Mouse (Mus musculus) midbrain, embryonic 10.5 days (tissue): ENCODE measurements around the gene Psmf1. TPM values are rescaled to one million over a fixed set of nuclear protein-coding genes. Genes with fewer than 3 reads are reported as not detected.

ENCODE experiments used
- DNase-seq: peaks from one replicate; pipeline ENCODE4 v3.0.0-alpha.2; 2017; ENCODE audit warnings: low spot score
- H3K27ac ChIP-seq: fragments of 300-500 bp; sonication (generic); replicated peaks from 2 replicates; pipeline ENCODE4 v1.5.1; 2016; ENCODE audit warnings: mild to moderate bottlenecking
- H3K27me3 ChIP-seq: fragments of 300-500 bp; sonication (generic); 2 replicates; pipeline ENCODE4 v1.6.1; 2016; ENCODE audit warnings: low read depth, mild to moderate bottlenecking; ENCODE audit not compliant: poor library complexity, severe bottlenecking
- H3K36me3 ChIP-seq: fragments of 300-500 bp; sonication (generic); 2 replicates; pipeline ENCODE4 v1.6.1; 2016; ENCODE audit warnings: mild to moderate bottlenecking, moderate library complexity
- H3K4me1 ChIP-seq: fragments of 300-500 bp; sonication (generic); 2 replicates; pipeline ENCODE4 v1.6.1; 2016
- H3K4me3 ChIP-seq: fragments of 300-500 bp; sonication (generic); 2 replicates; pipeline ENCODE4 v1.5.1; 2016; ENCODE audit warnings: mild to moderate bottlenecking, moderate library complexity
- H3K9me3 ChIP-seq: fragments of 300-500 bp; sonication (generic); replicated peaks from 2 replicates; pipeline ENCODE4 v1.6.1; 2016; ENCODE audit warnings: mild to moderate bottlenecking
- WGBS: fragments of 180-500 bp; shearing (Covaris S2); methylation state at CpG from one replicate; pipeline ENCODE4 v1.1.7; 2016; 5-methylcytosine and 5-hydroxymethylcytosine counted together
- polyA plus RNA-seq: library from polyadenylated mRNA; unstranded; fragments of >200 nt; fragmentation: Nextera tagmentation; extraction: Ambion mirVana; gene quantifications from 2 replicates; pipeline ENCODE4 v1.2.1, GENCODE M21; 2016

Gene Psmf1
- 47.8 and 52.6 TPM in 2 replicates for polyA plus RNA-seq

DNA sequence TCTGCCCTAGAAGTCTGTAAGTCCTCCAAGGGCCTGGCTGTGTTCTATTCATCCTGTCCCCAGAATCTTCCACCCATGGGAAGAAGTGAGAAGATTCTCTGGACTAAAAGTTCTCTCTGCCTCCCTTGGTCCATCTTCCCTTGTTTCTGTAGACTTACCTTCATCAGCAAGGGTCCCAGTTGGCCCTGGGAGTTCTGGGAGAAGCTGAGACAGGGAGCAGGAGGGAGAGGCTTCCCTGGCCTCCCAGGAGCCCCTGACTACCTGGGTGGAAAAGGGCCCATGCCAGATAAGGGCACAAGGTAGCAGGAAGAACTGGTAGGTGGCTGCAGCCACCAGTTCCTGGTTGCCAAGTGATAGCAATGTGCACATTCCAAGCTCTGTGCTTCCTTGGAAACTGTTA, at the start of gene Psmf1:
Psmf1 (minus strand) TSS at position 342 of the 400 bp plus-strand sequence.
- H3K27me3 ChIP-seq, result peaks cover 27% of the 10 kb centered on the region
- DNase-seq, result no peak
- peaks cover 30% of the 10 kb centered on the region for H3K4me1 ChIP-seq
- H3K4me3 ChIP-seq, result no peak within 1 kb of the TSS
- H3K9me3 ChIP-seq, result no peaks in the 10 kb centered on the region
- H3K36me3 ChIP-seq, result no peaks in the 10 kb centered on the region
- no peak within 1 kb of the TSS for H3K27ac ChIP-seq

- no peak overlapping the region for H3K4me3 ChIP-seq
- H3K36me3 ChIP-seq, result no peaks in the 10 kb centered on the region
- 0 out of 2 replicates have a peak, but pooled peaks cover 3% of the 10 kb centered on the region for H3K9me3 ChIP-seq
- WGBS, result 73% methylated on average over 5 of the region's 5 CpGs
- H3K27me3 ChIP-seq, result no peaks in the 10 kb centered on the region
- no peak overlapping the region for H3K27ac ChIP-seq
- no peaks in the 10 kb centered on the region for H3K4me1 ChIP-seq
- DNase-seq, result no peak
These were observed 47.2 kb upstream of the Psmf1 start for GRCm38 (mm10) chr2:151791156-151791555.

DNA sequence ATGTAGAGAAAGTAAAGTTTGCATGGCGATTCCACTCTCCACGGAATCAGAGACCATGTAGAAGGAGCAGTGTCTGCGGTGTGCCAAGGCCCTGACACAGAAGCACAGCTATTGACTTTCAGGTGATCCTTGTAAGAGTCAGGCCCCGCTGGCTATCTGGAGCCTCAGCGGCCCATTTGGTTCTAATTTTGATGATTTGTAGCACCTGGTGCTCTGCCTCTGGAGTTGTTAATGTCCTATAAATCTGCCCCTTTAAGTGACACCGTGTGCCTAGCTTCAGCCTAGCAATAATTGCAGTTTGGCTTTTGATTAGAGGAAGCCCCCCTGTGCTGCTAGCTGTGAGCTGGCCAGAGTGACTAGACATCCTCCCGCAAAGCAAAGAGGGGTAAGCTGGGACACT, 46.2 kb upstream of the Psmf1 start:
- WGBS, result 73% methylated on average over 7 of the region's 7 CpGs
- Histone ChIP-seq H3K27me3 (no peaks in the 10 kb centered on the region), H3K4me1 (no peaks in the 10 kb centered on the region), H3K27ac (no peak overlapping the region), H3K4me3 (no peak overlapping the region), H3K9me3 (0 out of 2 replicates have a peak, but pooled peaks cover 3% of the 10 kb centered on the region), H3K36me3 (no peaks in the 10 kb centered on the region)
- no peak for DNase-seq

DNA sequence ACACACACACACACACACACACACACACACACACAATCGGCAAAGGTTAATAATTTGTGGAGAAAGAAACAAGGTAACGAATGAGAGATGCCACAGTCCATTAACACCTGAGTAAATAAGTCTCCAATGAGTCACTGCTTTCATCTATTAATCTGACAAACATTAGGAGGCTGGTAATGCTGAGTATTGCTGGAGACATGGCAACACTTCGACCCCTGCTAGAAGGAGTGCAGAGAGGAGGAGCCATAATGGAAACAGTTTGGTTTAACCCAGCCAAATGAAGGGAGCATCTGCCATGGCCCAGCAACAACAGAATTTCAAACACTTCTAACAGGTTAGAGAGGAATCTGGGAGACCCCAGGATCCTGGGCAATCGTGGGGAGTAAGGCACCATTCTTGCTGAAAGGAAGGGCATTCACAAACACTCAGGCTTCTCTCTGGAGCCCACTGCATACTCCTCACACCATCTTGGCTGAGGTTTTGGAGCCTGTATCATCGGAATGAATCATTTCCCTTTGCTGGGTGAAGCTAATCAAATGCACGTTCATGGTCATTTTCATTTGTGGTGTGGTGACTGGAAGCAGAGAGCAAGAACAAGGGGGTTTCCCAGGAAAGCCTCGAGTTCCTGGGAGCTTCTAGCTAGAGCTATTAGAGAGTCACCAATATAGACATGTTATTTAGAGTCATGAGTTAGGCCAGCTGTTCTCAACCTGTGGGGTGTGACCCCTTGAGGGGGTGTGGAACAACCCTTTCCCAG, 44.4 kb upstream of the Psmf1 start:
- 0 out of 2 replicates have a peak, but pooled peaks cover under 1% of the 10 kb centered on the region for H3K9me3 ChIP-seq
- H3K36me3 ChIP-seq, result no peaks in the 10 kb centered on the region
- 86% methylated on average over 7 of the region's 7 CpGs for WGBS

DNA sequence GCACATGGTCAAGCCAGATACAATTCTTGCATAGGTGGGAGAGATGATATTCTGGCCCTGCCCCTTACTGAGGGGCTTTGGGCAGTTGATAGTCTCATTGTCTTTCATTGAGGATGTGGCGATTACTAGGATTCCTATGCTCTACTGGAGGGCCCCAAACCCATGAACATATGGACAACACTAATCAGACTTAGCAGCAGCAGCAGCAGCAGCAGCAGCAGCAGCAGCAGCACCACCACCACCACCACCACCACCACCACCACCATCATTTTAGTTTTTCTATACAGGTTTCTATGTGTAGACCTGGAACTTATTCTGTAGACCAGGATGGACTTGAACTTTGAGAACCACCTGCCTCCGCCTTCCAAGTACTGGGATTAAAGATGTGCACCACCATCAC, 39.5 kb upstream of the Psmf1 start:
- WGBS, result 88% methylated on average over 2 of the region's 2 CpGs
- no peak for DNase-seq

More for the DNA sequence above, 44.4 kb upstream of the Psmf1 start:
- Histone ChIP-seq H3K27ac (no peak overlapping the region), H3K27me3 (no peaks in the 10 kb centered on the region), H3K4me3 (no peak overlapping the region), H3K4me1 (no peaks in the 10 kb centered on the region)
- no peak for DNase-seq

DNA sequence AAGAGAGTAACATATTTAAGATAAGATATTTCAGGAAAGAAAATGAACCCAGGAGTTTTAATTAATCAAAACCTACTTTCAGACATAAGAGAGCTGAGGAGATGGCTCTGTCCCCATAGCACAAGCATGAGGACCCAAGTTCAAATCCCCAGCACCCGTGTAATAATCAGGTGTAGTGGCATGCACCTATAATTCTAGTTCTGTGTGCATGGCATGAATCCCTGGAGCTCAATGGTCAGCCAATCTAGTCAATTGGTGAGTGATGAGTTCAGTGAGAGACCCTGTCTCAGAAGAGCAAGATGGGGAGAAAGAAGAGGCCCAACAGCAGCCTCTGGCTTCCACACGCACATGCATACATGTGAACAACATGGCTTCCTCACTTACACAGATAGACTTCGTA, 33.4 kb upstream of the Psmf1 start:
- no peak for DNase-seq
- no peak overlapping the region for H3K4me3 ChIP-seq
- peaks cover 7% of the 10 kb centered on the region for H3K4me1 ChIP-seq
- WGBS, result 89% methylated on average over 3 of the region's 3 CpGs
- H3K36me3 ChIP-seq, result no peaks in the 10 kb centered on the region
- peaks cover 22% of the 10 kb centered on the region; the same call in 1 of the 2 replicates for H3K27me3 ChIP-seq
- no peak overlapping the region for H3K27ac ChIP-seq
- H3K9me3 ChIP-seq, result no peaks in the 10 kb centered on the region

More for the DNA sequence above, 39.5 kb upstream of the Psmf1 start:
- Histone ChIP-seq H3K36me3 (no peaks in the 10 kb centered on the region), H3K27me3 (no peaks in the 10 kb centered on the region), H3K4me1 (no peaks in the 10 kb centered on the region), H3K9me3 (peaks cover 4% of the 10 kb centered on the region; the same call in 1 of the 2 replicates), H3K4me3 (no peak overlapping the region), H3K27ac (no peak overlapping the region)

GRCm38 (mm10) chr2:151773476-151773875, 29.5 kb upstream of the Psmf1 start:
- 93% methylated on average over 8 of the region's 8 CpGs for WGBS
- H3K4me3 ChIP-seq, result no peak overlapping the region
- peaks cover 22% of the 10 kb centered on the region; the same call in 1 of the 2 replicates for H3K27me3 ChIP-seq
- no peak overlapping the region for H3K27ac ChIP-seq
- DNase-seq, result no peak
- H3K4me1 ChIP-seq, result peaks cover 7% of the 10 kb centered on the region
- H3K36me3 ChIP-seq, result no peaks in the 10 kb centered on the region
- H3K9me3 ChIP-seq, result no peaks in the 10 kb centered on the region

GRCm38 (mm10) chr2:151772169-151772568, 28.2 kb upstream of the Psmf1 start:
- H3K36me3 ChIP-seq, result no peaks in the 10 kb centered on the region
- H3K4me1 ChIP-seq, result peaks cover 7% of the 10 kb centered on the region
- H3K4me3 ChIP-seq, result no peak overlapping the region
- DNase-seq, result no peak
- 86% methylated on average over 4 of the region's 4 CpGs for WGBS
- peaks cover 22% of the 10 kb centered on the region; the same call in 1 of the 2 replicates for H3K27me3 ChIP-seq
- no peaks in the 10 kb centered on the region for H3K9me3 ChIP-seq
- no peak overlapping the region for H3K27ac ChIP-seq

DNA sequence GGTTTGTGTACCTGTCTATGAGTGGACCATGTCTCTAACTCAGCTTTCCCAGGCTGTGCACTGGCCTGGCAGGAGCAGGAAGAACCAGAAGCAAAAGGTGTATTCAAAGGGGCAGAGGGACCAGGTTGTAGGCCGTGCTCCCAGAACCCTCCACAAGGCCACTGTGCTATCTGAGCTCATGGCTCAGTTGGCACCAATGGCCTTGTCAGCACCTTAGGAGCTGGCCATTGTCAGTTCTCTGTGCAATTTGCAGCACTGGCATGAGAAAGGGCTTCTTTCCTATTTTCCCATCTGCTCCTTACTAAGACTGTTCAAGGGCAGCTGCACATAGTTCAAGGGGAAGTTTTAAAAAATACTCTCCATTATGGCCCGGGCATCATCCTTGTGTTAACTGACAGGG, 20.6 kb upstream of the Psmf1 start:
- 88% methylated on average over 2 of the region's 2 CpGs for WGBS
- no peaks in the 10 kb centered on the region for H3K9me3 ChIP-seq
- H3K4me1 ChIP-seq, result peaks cover 4% of the 10 kb centered on the region

GRCm38 (mm10) chr2:151758806-151759353, 14.9 kb upstream of the Psmf1 start:
- no peak overlapping the region for H3K4me3 ChIP-seq
- no peaks in the 10 kb centered on the region for H3K27me3 ChIP-seq
- no peak for DNase-seq
- 59% methylated on average over 1 of the region's 1 CpGs for WGBS
- no peaks in the 10 kb centered on the region for H3K36me3 ChIP-seq
- H3K9me3 ChIP-seq, result no peaks in the 10 kb centered on the region
- peaks cover 15% of the 10 kb centered on the region for H3K4me1 ChIP-seq
- no peak overlapping the region for H3K27ac ChIP-seq

More for the DNA sequence above, 20.6 kb upstream of the Psmf1 start:
- Histone ChIP-seq H3K27me3 (0 out of 2 replicates have a peak, but pooled peaks cover 5% of the 10 kb centered on the region), H3K27ac (no peak overlapping the region), H3K4me3 (no peak overlapping the region), H3K36me3 (no peaks in the 10 kb centered on the region)
- DNase-seq, result no peak

GRCm38 (mm10) chr2:151757451-151757850, 13.5 kb upstream of the Psmf1 start:
- no peak overlapping the region for H3K27ac ChIP-seq
- no peak overlapping the region for H3K4me3 ChIP-seq
- H3K9me3 ChIP-seq, result no peaks in the 10 kb centered on the region
- no peaks in the 10 kb centered on the region for H3K27me3 ChIP-seq
- 82% methylated on average over 5 of the region's 5 CpGs for WGBS
- no peak for DNase-seq
- peaks cover 15% of the 10 kb centered on the region for H3K4me1 ChIP-seq
- H3K36me3 ChIP-seq, result no peaks in the 10 kb centered on the region

DNA sequence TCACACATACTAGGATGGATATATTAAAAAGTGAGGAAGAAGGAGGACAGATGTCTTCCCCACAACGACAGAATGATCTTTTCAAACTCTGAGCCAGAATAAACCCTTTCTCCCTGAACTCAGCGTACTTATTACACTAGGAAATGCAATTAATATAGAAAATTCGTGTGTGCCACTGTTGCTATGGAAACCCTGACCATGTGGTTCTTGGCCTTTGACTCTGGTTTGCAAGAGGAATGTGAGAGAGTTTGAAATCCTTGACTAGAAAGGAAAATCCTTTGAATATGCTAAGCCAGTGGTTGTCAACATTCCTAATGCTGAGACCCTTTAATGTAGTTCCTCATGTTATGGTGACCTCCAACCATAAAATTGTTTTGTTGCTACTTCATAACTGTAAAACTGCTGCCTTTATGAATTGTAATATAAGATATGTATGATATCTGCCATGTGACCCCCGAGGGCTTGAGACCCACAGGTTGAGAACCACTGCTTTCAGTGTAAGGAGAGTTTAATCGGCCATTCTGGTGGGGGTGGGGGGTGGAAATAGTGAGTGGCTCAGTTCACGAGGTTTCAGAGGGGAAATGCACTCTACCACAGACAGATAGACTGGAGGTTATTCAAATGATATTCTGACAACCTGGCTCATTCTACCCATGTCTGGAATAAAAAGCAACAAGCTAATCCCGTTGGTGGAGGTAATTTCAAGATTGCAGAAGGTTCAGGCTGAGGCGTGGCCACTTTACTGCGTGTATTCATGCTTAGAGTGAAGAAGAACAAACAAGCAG, 12.5 kb upstream of the Psmf1 start:
- H3K27ac ChIP-seq, result no peak overlapping the region
- WGBS, result 65% methylated on average over 9 of the region's 9 CpGs
- H3K4me1 ChIP-seq, result peaks cover 15% of the 10 kb centered on the region
- H3K27me3 ChIP-seq, result no peaks in the 10 kb centered on the region
- H3K4me3 ChIP-seq, result no peak overlapping the region
- H3K36me3 ChIP-seq, result no peaks in the 10 kb centered on the region
- H3K9me3 ChIP-seq, result no peaks in the 10 kb centered on the region
- no peak for DNase-seq
